Mouse (Mus musculus) kidney, embryonic 16.5 days (tissue): ENCODE measurements around the gene Cdkal1. TPM values are rescaled to one million over a fixed set of nuclear protein-coding genes. Genes with fewer than 3 reads are reported as not detected.
A peak's percentile ranks its signal among the peaks of the same experiment; 100 is the strongest.

Source experiments
- ATAC-seq: fragments of 200-750 bp; cut with Nextera tagmentation; 2 replicates; pipeline ENCODE4 v1.8.0; 2017; ENCODE audit warnings: moderate TSS enrichment; ENCODE audit not compliant: low FRiP score, low TSS enrichment
- H3K27ac ChIP-seq: fragments of 300-500 bp; sonication (generic); 2 replicates; pipeline ENCODE4 v1.5.1; 2014; ENCODE audit warnings: low read length
- H3K27me3 ChIP-seq: fragments of 300-500 bp; sonication (generic); 2 replicates; pipeline ENCODE4 v1.6.1; 2014; ENCODE audit warnings: low read length, control low read depth, mixed read lengths; ENCODE audit not compliant: insufficient read depth
- H3K36me3 ChIP-seq: fragments of 300-500 bp; sonication (generic); 2 replicates; pipeline ENCODE4 v1.6.1; 2014; ENCODE audit warnings: low read length, control low read depth, mixed read lengths; ENCODE audit not compliant: insufficient read depth
- H3K4me1 ChIP-seq: fragments of 300-500 bp; sonication (generic); 2 replicates; pipeline ENCODE4 v1.6.1; 2014; ENCODE audit warnings: low read length, control low read depth, mixed read lengths; ENCODE audit not compliant: insufficient read depth
- H3K4me2 ChIP-seq: fragments of 300-500 bp; sonication (generic); replicated peaks from 2 replicates; pipeline ENCODE4 v1.6.1; 2014; ENCODE audit warnings: low read depth, low read length
- H3K4me3 ChIP-seq: fragments of 300-500 bp; sonication (generic); 2 replicates; pipeline ENCODE4 v1.5.1; 2014; ENCODE audit warnings: mild to moderate bottlenecking, low read length
- H3K9ac ChIP-seq: fragments of 300-500 bp; sonication (generic); replicated peaks from 2 replicates; pipeline ENCODE4 v1.6.1; 2014; ENCODE audit warnings: low read length
- H3K9me3 ChIP-seq: fragments of 300-500 bp; sonication (generic); 2 replicates; pipeline ENCODE4 v1.6.1; 2016; ENCODE audit warnings: low read length, control low read depth
- WGBS: fragments of 180-500 bp; shearing (Covaris S2); extraction: QIAGEN DNeasy Blood & Tissue Kit; methylation state at CpG from one replicate; pipeline ENCODE4 v1.1.7; 2014; 5-methylcytosine and 5-hydroxymethylcytosine counted together
- polyA plus RNA-seq: library from polyadenylated mRNA; unstranded; fragments of >200 nt; fragmentation: Nextera tagmentation; extraction: Ambion mirVana; gene quantifications from 2 replicates; pipeline ENCODE4 v1.2.1, GENCODE M21; 2015

Gene Cdkal1
- polyA plus RNA-seq, 1 experiment from 2014 or later = 31.3 TPM

DNA sequence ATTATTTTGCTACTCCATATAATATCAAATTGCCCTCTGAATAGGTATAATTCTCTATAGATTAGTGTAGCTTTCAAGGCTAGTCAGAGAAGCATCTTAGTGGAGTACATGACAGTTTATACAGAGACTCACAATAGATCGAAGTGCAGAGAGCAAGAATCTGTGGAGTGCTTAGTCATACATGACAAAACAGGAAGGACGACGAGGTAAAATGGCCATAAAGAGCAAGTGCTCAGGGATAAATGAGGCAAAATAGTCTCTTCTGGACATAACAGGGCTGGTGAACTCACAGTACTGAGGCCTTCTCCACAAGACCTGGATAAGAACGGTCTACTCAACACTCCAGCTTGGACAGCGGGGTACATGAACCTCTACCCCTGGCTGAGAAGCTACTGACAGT is 155.6 kb downstream of the Cdkal1 start:
- ATAC-seq = no peak

DNA sequence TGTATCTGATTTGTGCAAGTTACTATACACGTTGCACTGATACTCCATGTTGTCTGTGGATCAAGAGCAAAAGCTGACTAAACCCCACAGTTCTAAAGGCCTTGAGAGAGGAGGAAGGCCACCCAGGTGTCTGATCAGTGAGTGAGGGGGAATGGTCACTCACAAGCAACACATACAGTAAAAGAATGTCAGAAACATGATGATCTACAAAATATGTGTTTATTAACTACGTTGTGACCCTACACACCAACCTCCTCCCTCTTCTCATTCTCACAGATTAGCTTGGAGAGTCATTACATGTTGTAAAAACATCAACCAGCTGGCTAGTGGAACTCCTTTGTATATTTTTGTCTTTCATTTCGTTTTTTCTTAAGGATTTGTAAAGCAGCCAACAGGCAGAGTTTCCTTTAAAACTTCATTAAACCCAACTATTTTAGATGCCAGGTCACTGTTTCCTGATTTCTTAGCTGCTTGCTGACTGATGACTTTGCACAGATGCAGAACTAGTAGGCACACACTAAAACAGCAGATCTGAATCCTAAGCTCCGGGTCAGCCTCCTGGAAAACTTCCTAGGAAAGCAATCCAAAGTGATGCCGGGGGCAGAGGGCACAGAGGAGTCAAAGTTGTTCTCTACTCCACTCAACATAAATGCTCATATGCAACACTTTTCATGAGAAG is 157.0 kb downstream of the Cdkal1 start:
- ATAC-seq = no peak
- H3K27ac ChIP-seq = peak overlapping the region; percentile 29; the same call in 1 of the 2 replicates

More for the DNA sequence above, 155.6 kb downstream of the Cdkal1 start:
- Histone ChIP-seq H3K4me3 (no peak overlapping the region), H3K36me3 (no peaks in the 10 kb centered on the region), H3K27me3 (no peaks in the 10 kb centered on the region), H3K4me2 (no peak overlapping the region), H3K9me3 (no peaks in the 10 kb centered on the region), H3K27ac (no peak overlapping the region), H3K9ac (no peak overlapping the region), H3K4me1 (peaks cover 13% of the 10 kb centered on the region)
- 93% methylated on average over 5 of the region's 5 CpGs for WGBS

DNA sequence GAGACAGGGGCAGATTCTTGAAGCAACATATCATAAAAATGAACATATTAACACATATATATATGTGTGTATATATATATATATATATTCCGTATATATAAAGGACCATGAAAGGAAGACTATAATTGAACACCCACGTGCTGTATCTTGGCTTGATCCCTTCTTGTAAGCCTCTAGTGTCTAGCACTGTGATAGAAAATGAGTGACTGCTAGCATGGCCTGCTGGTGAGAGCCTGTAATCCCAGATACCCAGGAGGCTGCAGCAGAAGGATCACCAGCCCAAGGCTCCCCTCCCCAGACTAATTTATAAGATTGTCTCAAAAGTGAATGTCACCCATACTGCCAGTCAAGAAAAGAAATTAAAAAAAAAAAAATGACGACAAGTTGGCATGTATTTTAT is 158.2 kb downstream of the Cdkal1 start:
- no peak for ATAC-seq
- Histone ChIP-seq H3K4me1 (peaks cover 13% of the 10 kb centered on the region), H3K4me2 (no peak overlapping the region), H3K27me3 (no peaks in the 10 kb centered on the region), H3K4me3 (no peak overlapping the region), H3K9me3 (no peaks in the 10 kb centered on the region), H3K9ac (no peak overlapping the region), H3K27ac (no peak overlapping the region), H3K36me3 (no peaks in the 10 kb centered on the region)
- 81% methylated on average over 3 of the region's 3 CpGs for WGBS

More for the DNA sequence above, 157.0 kb downstream of the Cdkal1 start:
- Histone ChIP-seq H3K27me3 (no peaks in the 10 kb centered on the region), H3K36me3 (no peaks in the 10 kb centered on the region), H3K9me3 (no peaks in the 10 kb centered on the region), H3K4me1 (peaks cover 13% of the 10 kb centered on the region), H3K4me3 (no peak overlapping the region), H3K9ac (no peak overlapping the region), H3K4me2 (no peak overlapping the region)
- 35% methylated on average over 5 of the region's 5 CpGs for WGBS

DNA sequence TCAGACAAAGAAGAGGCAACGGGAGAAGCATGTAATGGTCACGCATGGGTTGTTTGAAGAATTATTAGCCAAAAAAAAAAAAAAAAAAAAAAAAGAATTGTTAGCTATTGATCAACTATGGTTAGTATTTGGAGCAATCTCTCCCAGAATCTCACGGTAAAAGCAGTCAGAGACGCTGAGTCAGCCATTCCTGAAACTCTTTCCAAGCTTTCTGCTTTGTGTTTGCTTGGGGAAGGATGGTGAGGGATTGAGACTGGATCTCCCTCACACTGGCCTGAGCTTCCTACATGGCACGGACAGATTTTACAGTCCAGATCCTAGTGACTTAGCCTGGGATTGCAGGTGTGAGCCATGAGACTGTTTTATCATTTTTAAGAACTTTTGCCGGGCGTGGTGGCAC is 164.7 kb downstream of the Cdkal1 start:
- no peak for ATAC-seq
- WGBS = 76% methylated on average over 7 of the region's 7 CpGs

DNA sequence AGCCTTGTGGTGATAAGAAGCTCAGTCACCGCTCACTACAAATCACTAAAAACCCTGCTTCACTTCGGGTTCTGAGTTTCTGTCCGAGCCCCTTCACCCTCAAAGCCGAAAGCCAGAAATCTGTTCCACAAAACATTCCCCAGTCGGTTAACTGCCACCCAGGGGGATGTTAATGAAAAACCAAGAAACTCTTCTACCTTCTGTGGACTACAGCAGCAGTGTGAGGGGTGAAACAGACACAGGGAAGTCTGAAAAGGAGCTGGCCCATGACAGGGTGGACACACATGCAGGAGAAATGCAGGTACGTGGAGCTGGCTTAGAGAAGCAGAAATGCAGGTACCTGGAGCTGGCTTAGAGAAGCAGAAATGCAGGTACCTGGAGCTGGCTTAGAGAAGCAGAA is 166.6 kb downstream of the Cdkal1 start:
- H3K27ac ChIP-seq = peak overlapping the region; percentile 83
- ATAC-seq = no peak; the same call in 1 of the 2 replicates
- no peak overlapping the region for H3K4me2 ChIP-seq
- 60% methylated on average over 6 of the region's 6 CpGs for WGBS
- H3K9ac ChIP-seq = no peak overlapping the region
- no peaks in the 10 kb centered on the region for H3K9me3 ChIP-seq
- no peaks in the 10 kb centered on the region for H3K4me1 ChIP-seq
- H3K36me3 ChIP-seq = no peaks in the 10 kb centered on the region
- H3K4me3 ChIP-seq = no peak overlapping the region
- no peaks in the 10 kb centered on the region for H3K27me3 ChIP-seq

More for the DNA sequence above, 164.7 kb downstream of the Cdkal1 start:
- Histone ChIP-seq H3K4me3 (no peak overlapping the region), H3K4me2 (no peak overlapping the region), H3K9me3 (no peaks in the 10 kb centered on the region), H3K27ac (no peak overlapping the region), H3K27me3 (no peaks in the 10 kb centered on the region), H3K4me1 (no peaks in the 10 kb centered on the region), H3K36me3 (no peaks in the 10 kb centered on the region), H3K9ac (no peak overlapping the region)

DNA sequence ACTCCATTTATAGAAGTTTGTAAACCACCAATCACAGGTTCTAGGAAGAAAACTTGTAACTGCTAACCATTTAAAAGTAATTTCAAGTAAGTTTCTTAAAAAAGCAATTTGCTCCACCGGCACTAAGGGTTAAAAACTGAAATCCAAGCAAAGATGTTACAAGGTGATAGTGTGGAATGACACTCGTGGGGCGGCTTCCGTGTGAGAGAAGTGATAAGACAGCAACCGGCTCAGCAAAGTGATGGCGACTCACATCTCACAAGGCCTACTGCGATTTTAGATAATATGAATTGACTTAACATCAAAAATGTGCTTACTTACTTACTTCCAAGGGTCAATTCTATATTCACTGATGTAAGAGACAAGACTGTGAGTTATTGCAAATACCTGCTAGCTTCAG is 167.6 kb downstream of the Cdkal1 start:
- Histone ChIP-seq H3K4me3 (no peak overlapping the region), H3K4me1 (no peaks in the 10 kb centered on the region), H3K4me2 (no peak overlapping the region), H3K27ac (no peak overlapping the region), H3K9me3 (no peaks in the 10 kb centered on the region), H3K36me3 (no peaks in the 10 kb centered on the region), H3K27me3 (no peaks in the 10 kb centered on the region), H3K9ac (no peak overlapping the region)
- no peak for ATAC-seq
- 94% methylated on average over 7 of the region's 7 CpGs for WGBS

DNA sequence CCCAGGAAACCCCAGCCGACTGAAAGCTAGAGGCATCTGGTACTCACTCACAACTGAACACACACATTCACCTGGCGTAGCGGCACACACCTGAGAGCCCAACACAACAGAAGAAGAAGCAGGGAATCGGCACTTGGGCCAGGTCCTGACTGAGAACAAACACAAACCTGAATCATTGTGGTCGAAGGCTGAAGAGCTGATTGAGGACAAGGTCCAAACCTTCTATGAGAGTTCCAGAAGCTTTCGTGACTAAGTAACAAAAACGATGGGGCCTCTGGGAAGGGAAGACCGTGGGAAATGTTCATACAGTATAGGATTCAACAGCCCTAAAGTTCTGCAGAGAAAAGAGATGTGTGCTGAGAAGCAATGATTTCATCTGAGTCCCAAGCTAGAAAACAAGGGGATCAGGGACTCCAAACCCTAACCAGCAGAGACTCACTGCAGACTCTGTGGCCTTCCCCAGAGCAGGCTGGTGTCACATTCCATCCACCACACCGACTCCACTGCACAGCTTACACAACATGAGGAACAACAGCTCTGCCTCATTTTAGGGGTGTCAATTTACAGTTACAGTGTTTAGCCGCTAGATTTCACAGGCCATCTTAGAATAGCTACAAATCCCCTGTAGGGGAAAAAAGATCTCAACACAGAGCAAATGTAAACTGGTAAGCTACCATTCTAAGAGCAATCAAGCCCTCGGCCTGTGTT is 175.8 kb downstream of the Cdkal1 start:
- no peak overlapping the region for H3K9ac ChIP-seq
- H3K27me3 ChIP-seq = no peaks in the 10 kb centered on the region
- no peaks in the 10 kb centered on the region for H3K9me3 ChIP-seq
- 0 out of 2 replicates have a peak, but pooled peaks cover 4% of the 10 kb centered on the region for H3K4me1 ChIP-seq
- H3K27ac ChIP-seq = no peak overlapping the region
- 0 out of 2 replicates have a peak, but pooled peaks have one; percentile 51 for ATAC-seq
- H3K4me2 ChIP-seq = no peak overlapping the region
- H3K36me3 ChIP-seq = no peaks in the 10 kb centered on the region
- no peak overlapping the region for H3K4me3 ChIP-seq
- WGBS = 71% methylated on average over 11 of the region's 11 CpGs

DNA sequence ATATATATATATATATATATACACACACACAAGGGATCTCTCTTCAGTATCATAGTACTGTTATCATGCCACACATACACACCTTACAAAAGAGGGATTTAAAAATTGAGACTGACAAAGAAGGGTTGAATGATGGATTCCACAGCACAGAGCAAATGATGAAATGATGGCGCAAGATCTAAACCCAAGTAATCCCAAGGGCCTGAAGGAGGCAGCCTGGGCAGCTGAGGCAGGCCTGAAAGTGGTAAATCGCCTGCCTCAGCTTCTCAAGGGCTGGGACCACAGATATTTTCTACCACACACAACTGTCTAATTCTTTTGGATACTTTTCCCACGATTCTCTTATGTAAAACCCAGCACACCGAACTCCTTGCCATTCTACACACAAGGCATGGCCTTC is 177.9 kb downstream of the Cdkal1 start:
- Histone ChIP-seq H3K4me3 (no peak overlapping the region), H3K36me3 (no peaks in the 10 kb centered on the region), H3K27me3 (no peaks in the 10 kb centered on the region), H3K9me3 (no peaks in the 10 kb centered on the region), H3K4me2 (no peak overlapping the region), H3K4me1 (0 out of 2 replicates have a peak, but pooled peaks cover 4% of the 10 kb centered on the region), H3K27ac (no peak overlapping the region), H3K9ac (no peak overlapping the region)
- WGBS = 96% methylated on average over 4 of the region's 4 CpGs
- no peak for ATAC-seq

DNA sequence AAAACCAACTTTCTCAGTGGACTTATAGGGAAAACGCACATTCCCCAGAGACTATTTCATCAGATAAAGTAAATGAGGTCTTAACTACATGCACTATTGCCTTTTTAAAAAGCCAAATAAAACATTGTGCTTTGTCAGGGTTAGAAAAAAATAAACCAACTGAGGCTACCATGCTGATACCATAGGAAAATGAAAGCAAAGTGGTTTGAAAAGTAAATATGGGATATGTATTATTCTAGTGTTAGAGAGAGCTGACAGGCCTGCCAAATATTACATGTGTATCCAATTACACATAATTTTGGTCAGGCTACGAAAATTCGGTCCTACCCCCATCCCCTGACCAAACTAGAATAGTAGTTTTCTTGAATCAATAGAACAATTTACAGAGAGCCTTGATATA is 184.8 kb downstream of the Cdkal1 start:
- Histone ChIP-seq H3K9ac (no peak overlapping the region), H3K4me1 (0 out of 2 replicates have a peak, but pooled peaks cover 3% of the 10 kb centered on the region), H3K4me2 (no peak overlapping the region), H3K27me3 (no peaks in the 10 kb centered on the region), H3K36me3 (no peaks in the 10 kb centered on the region), H3K27ac (no peak overlapping the region), H3K4me3 (no peak overlapping the region), H3K9me3 (no peaks in the 10 kb centered on the region)
- ATAC-seq = no peak
- 53% methylated on average over 3 of the region's 3 CpGs for WGBS

DNA sequence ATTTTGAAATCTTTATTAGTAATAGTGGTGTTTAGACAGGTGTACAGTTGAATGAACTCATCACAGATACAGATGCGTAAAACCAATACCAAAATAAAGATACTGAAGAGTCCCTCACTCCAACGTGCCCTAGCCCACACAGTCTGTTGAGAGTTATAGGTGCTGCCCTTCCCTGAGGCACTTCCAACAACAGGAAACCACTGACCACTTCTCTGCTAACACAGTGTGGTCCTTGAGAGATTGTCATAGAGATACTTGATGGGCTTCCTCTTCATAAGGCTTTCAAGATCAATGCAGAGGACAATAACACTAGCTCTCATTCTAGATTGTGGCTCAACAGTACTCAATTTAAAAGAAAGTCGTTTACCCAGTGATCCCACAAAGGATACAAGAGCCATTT is 191.6 kb downstream of the Cdkal1 start:
- no peak overlapping the region for H3K4me2 ChIP-seq
- no peak for ATAC-seq
- no peak overlapping the region for H3K9ac ChIP-seq
- WGBS = 66% methylated on average over 3 of the region's 3 CpGs
- no peaks in the 10 kb centered on the region for H3K4me1 ChIP-seq
- no peaks in the 10 kb centered on the region for H3K9me3 ChIP-seq
- no peak overlapping the region for H3K4me3 ChIP-seq
- no peaks in the 10 kb centered on the region for H3K36me3 ChIP-seq
- no peak overlapping the region for H3K27ac ChIP-seq
- H3K27me3 ChIP-seq = no peaks in the 10 kb centered on the region
